22 mouse cellular contexts compared by ENCODE assay signal in genomic region chr15:7986274-7986673, GRCm38 (mm10).
DNase-seq lines count a peak whose midpoint lies in the region; ATAC-seq and TF ChIP-seq lines count a peak whose summit lies in the region.
"Had no signal": no experiment of that assay in that cellular context is flagged by ENCODE, and none has a peak within 500 bp of the region (broad histone marks: within the 10 kb centered on the region; RNA-seq: fewer than 3 reads in every experiment).

No protein-coding gene starts in this region.

- H3K9me3 ChIP-seq in hindbrain, embryonic 11.5 days (ENCODE audit: control insufficient read depth, low read length): no peaks in the 10 kb centered on the region
- no peaks in the 10 kb centered on the region for H3K9me3 ChIP-seq in hindbrain, embryonic 13.5 days
- no peaks in the 10 kb centered on the region for H3K9me3 ChIP-seq in embryonic facial prominence, embryonic 12.5 days
- H3K9me3 ChIP-seq in limb, embryonic 13.5 days: no peaks in the 10 kb centered on the region
- H3K9me3 ChIP-seq: heart, embryonic 13.5 days; hindbrain, embryonic 15.5 days; liver, embryonic 12.5 days; midbrain, embryonic 13.5 days; neural tube, embryonic 12.5 days had no signal

- TF ChIP-seq CTCF in brain, embryonic 14.5 days (IDR thresholded peaks at IDR 0.05; ENCODE audit: borderline replicate concordance, extremely low read depth, insufficient read depth, insufficient read length): no peak

- H3K36me3 ChIP-seq in hindbrain, embryonic 11.5 days (ENCODE audit: control insufficient read depth, insufficient read depth, low read length): no peaks in the 10 kb centered on the region
- no peaks in the 10 kb centered on the region for H3K36me3 ChIP-seq in hindbrain, embryonic 13.5 days
- H3K36me3 ChIP-seq in embryonic facial prominence, embryonic 12.5 days: no peaks in the 10 kb centered on the region
- no peaks in the 10 kb centered on the region for H3K36me3 ChIP-seq in limb, embryonic 13.5 days
- H3K36me3 ChIP-seq: heart, embryonic 13.5 days; hindbrain, embryonic 15.5 days; liver, embryonic 12.5 days; midbrain, embryonic 13.5 days; neural tube, embryonic 12.5 days had no signal

- ATAC-seq in hindbrain, embryonic 11.5 days (ENCODE audit: low FRiP score): no peak
- ATAC-seq in hindbrain, embryonic 13.5 days (ENCODE audit: low FRiP score): no peak
- ATAC-seq in embryonic facial prominence, embryonic 12.5 days (ENCODE audit: insufficient number of reproducible peaks, insufficient read depth, low FRiP score, low TSS enrichment): no peak
- peak; percentile 77 for ATAC-seq in limb, embryonic 13.5 days (ENCODE audit: low FRiP score, low read depth)
- ATAC-seq: intestine, embryonic 16.5 days; liver, embryonic 12.5 days; midbrain, embryonic 13.5 days had no signal

- H3K4me2 ChIP-seq in hindbrain, embryonic 11.5 days (replicated peaks; ENCODE audit: low read depth, low read length): no peak overlapping the region
- no peak overlapping the region for H3K4me2 ChIP-seq in hindbrain, embryonic 13.5 days
- H3K4me2 ChIP-seq in embryonic facial prominence, embryonic 12.5 days (replicated peaks): no peak overlapping the region
- no peak overlapping the region for H3K4me2 ChIP-seq in limb, embryonic 13.5 days (replicated peaks)
- H3K4me2 ChIP-seq: heart, embryonic 13.5 days; hindbrain, embryonic 15.5 days; liver, embryonic 12.5 days; midbrain, embryonic 13.5 days; neural tube, embryonic 12.5 days had no signal

- DNase-seq in hindbrain, embryonic 11.5 days (ENCODE audit: low spot score): peak; percentile 27
- peak; percentile 36 for DNase-seq in brain, embryonic 14.5 days (ENCODE audit: low read depth)
- no peak for DNase-seq in frontal cortex, postnatal 14 days (ENCODE audit: low spot score in 2 of 2)
- DNase-seq in kidney, postnatal 10 days: no peak
- DNase-seq: adrenal gland, postnatal 10 days; cerebellum, adult 8-10 months; gastrocnemius, postnatal 10 days; heart, postnatal 14 days; kidney, postnatal 4 days; lung, adult 18-20 months; lung, postnatal 10 days; right cerebral cortex, postnatal 14 days had no signal

- 52% methylated on average over 6 of the region's 6 CpGs for WGBS in hindbrain, embryonic 11.5 days
- 44% methylated on average over 6 of the region's 6 CpGs for WGBS in hindbrain, embryonic 13.5 days
- 34% methylated on average over 6 of the region's 6 CpGs for WGBS in embryonic facial prominence, embryonic 12.5 days
- 39% methylated on average over 6 of the region's 6 CpGs for whole genome bisulfite sequencing in limb, embryonic 13.5 days

- no peak overlapping the region for H3K27ac ChIP-seq in hindbrain, embryonic 11.5 days (ENCODE audit: low read depth, low read length)
- no peak overlapping the region for H3K27ac ChIP-seq in hindbrain, embryonic 13.5 days
- H3K27ac ChIP-seq in embryonic facial prominence, embryonic 12.5 days: peak overlapping the region; percentile 46; the same call in 1 of the 2 replicates
- peak overlapping the region; percentile 39; the same call in 1 of the 2 replicates for H3K27ac ChIP-seq in limb, embryonic 13.5 days
- H3K27ac ChIP-seq: heart, embryonic 13.5 days; hindbrain, embryonic 15.5 days; left cerebral cortex, adult 2 months; liver, embryonic 12.5 days; midbrain, embryonic 13.5 days; neural tube, embryonic 12.5 days had no signal

- no peak for TF ChIP-seq POLR2A in brain, embryonic 14.5 days (IDR thresholded peaks at IDR 0.05; ENCODE audit: borderline replicate concordance, extremely low read depth, insufficient read depth, insufficient read length, poor library complexity, severe bottlenecking)

- no peaks in the 10 kb centered on the region for H3K27me3 ChIP-seq in hindbrain, embryonic 11.5 days (ENCODE audit: control insufficient read depth, insufficient read depth, low read length)
- H3K27me3 ChIP-seq in hindbrain, embryonic 13.5 days: no peaks in the 10 kb centered on the region
- H3K27me3 ChIP-seq in embryonic facial prominence, embryonic 12.5 days: no peaks in the 10 kb centered on the region
- no peaks in the 10 kb centered on the region for H3K27me3 ChIP-seq in limb, embryonic 13.5 days
- H3K27me3 ChIP-seq: heart, embryonic 13.5 days; hindbrain, embryonic 15.5 days; liver, embryonic 12.5 days; midbrain, embryonic 13.5 days; neural tube, embryonic 12.5 days had no signal

- no peaks in the 10 kb centered on the region for H3K4me1 ChIP-seq in hindbrain, embryonic 11.5 days (replicated peaks; ENCODE audit: control insufficient read depth, insufficient read depth, low read length)
- H3K4me1 ChIP-seq in hindbrain, embryonic 13.5 days (replicated peaks): no peaks in the 10 kb centered on the region
- peaks cover 6% of the 10 kb centered on the region; the same call in 1 of the 2 replicates for H3K4me1 ChIP-seq in embryonic facial prominence, embryonic 12.5 days
- peaks cover 12% of the 10 kb centered on the region for H3K4me1 ChIP-seq in limb, embryonic 13.5 days
- H3K4me1 ChIP-seq: hindbrain, embryonic 15.5 days; liver, embryonic 12.5 days; midbrain, embryonic 13.5 days; neural tube, embryonic 12.5 days had no signal

- H3K4me3 ChIP-seq in hindbrain, embryonic 11.5 days (ENCODE audit: low read depth, low read length): no peak overlapping the region
- no peak overlapping the region for H3K4me3 ChIP-seq in hindbrain, embryonic 13.5 days
- H3K4me3 ChIP-seq in embryonic facial prominence, embryonic 12.5 days: no peak overlapping the region
- H3K4me3 ChIP-seq in limb, embryonic 13.5 days: no peak overlapping the region
- H3K4me3 ChIP-seq: heart, embryonic 13.5 days; hindbrain, embryonic 15.5 days; left cerebral cortex, adult 2 months; liver, embryonic 12.5 days; midbrain, embryonic 13.5 days; neural tube, embryonic 12.5 days had no signal

- H3K9ac ChIP-seq in hindbrain, embryonic 11.5 days (ENCODE audit: low read depth, low read length): no peak overlapping the region
- H3K9ac ChIP-seq in hindbrain, embryonic 13.5 days: no peak overlapping the region
- H3K9ac ChIP-seq in embryonic facial prominence, embryonic 12.5 days: no peak overlapping the region
- no peak overlapping the region for H3K9ac ChIP-seq in limb, embryonic 13.5 days
- H3K9ac ChIP-seq: heart, embryonic 13.5 days; hindbrain, embryonic 15.5 days; liver, embryonic 12.5 days; midbrain, embryonic 13.5 days; neural tube, embryonic 12.5 days had no signal

Comparison
In these comparisons a context has a peak if more than half of its experiments do, and no peak if none do; other contexts are left out.
1. DNase-seq: peak in hindbrain, embryonic 11.5 days (single experiment) and brain, embryonic 14.5 days (single experiment); none in frontal cortex, postnatal 14 days (0 of 2) and kidney, postnatal 10 days (single experiment).
2. H3K27ac ChIP-seq: peak in embryonic facial prominence, embryonic 12.5 days (single experiment) and limb, embryonic 13.5 days (single experiment); none in hindbrain, embryonic 11.5 days (single experiment) and hindbrain, embryonic 13.5 days (single experiment).